In genomic region chr10:80989854-80990253, GRCm38 (mm10) we compare ENCODE assay signal across 10 mouse cellular contexts. TPM values are rescaled to one million over a fixed set of nuclear protein-coding genes. Genes with fewer than 3 reads are reported as not detected.
"Had no signal": no experiment of that assay in that cellular context is flagged by ENCODE, and none has a peak within 500 bp of the region (broad histone marks: within the 10 kb centered on the region; RNA-seq: fewer than 3 reads in every experiment).

No protein-coding gene starts in this region.

RNA-seq across cellular contexts. Expression of gene Diras1, which starts 35.6 kb away (rescaled TPM):
- total RNA-seq: granulocyte monocyte progenitor cell, adult 5-6 weeks; heart, adult 18-20 months; heart, postnatal 10 days; heart, postnatal 25 days; heart, postnatal 4 days; liver, adult 2 months had no signal
- polyA plus RNA-seq: heart, embryonic 12.5 days; heart, embryonic 14.5 days; liver, adult 2 months; liver, embryonic 12.5 days; liver, embryonic 14.5 days had no signal
